Mouse (Mus musculus) myocyte (in vitro differentiated cells): ENCODE measurements around the gene Tent4a. TPM values are rescaled to one million over a fixed set of nuclear protein-coding genes. Genes with fewer than 3 reads are reported as not detected.

Experiments
- H3K27me3 ChIP-seq: one replicate; pipeline ENCODE4 v1.6.1; 2011; ENCODE audit not compliant: control insufficient read depth, insufficient read depth, insufficient read length
- H3K36me3 ChIP-seq: one replicate; pipeline ENCODE4 v1.6.1; 2011; ENCODE audit not compliant: control insufficient read depth, insufficient read depth
- H3K4me2 ChIP-seq: one replicate; pipeline ENCODE4 v1.6.1; 2011; ENCODE audit warnings: low read depth, control low read depth
- H3K4me3 ChIP-seq: one replicate; pipeline ENCODE4 v1.5.1; 2011; ENCODE audit warnings: mild to moderate bottlenecking, control low read depth, moderate library complexity
- H3K79me2 ChIP-seq: one replicate; pipeline ENCODE4 v1.6.1; 2011; ENCODE audit not compliant: control insufficient read depth, insufficient read depth
- H3ac ChIP-seq: one replicate; pipeline ENCODE4 v1.6.1; 2011; ENCODE audit not compliant: control insufficient read depth, insufficient read length
- CEBPB ChIP-seq: IDR thresholded peaks from 2 replicates; pipeline ENCODE4 v1.6.1; 2011; ENCODE audit warnings: mild to moderate bottlenecking, moderate library complexity; ENCODE audit not compliant: poor library complexity, insufficient read depth, severe bottlenecking
- E2F4 ChIP-seq: IDR thresholded peaks from one replicate; pipeline ENCODE4 v1.6.1; 2011; ENCODE audit warnings: mild to moderate bottlenecking, control low read depth, moderate library complexity; ENCODE audit not compliant: insufficient read depth
- MAX ChIP-seq: IDR thresholded peaks from one replicate; pipeline ENCODE4 v1.6.1; 2011; ENCODE audit warnings: low read depth, mild to moderate bottlenecking, control low read depth
- MYOD1 ChIP-seq, 3 experiments: IDR thresholded peaks; one replicate each; pipeline ENCODE4 v1.6.1; 2011; ENCODE audit warnings: control low read depth in 2 of 3, low read depth in 2 of 3, mild to moderate bottlenecking in 2 of 3, moderate library complexity in 1 of 3; ENCODE audit not compliant: insufficient read length in 2 of 3, control insufficient read depth in 1 of 3
- MYOG ChIP-seq, 3 experiments: IDR thresholded peaks; one replicate each; pipeline ENCODE4 v1.6.1; 2011; ENCODE audit warnings: control low read depth in 2 of 3, low read depth in 2 of 3, mild to moderate bottlenecking in 2 of 3; ENCODE audit not compliant: insufficient read length in 2 of 3, control insufficient read depth in 1 of 3, insufficient read depth in 1 of 3
- POLR2A ChIP-seq: IDR thresholded peaks from one replicate; pipeline ENCODE4 v1.6.1; 2011; ENCODE audit warnings: low read depth, mild to moderate bottlenecking, control low read depth, moderate library complexity; ENCODE audit not compliant: insufficient read length
- POLR2AphosphoS2 ChIP-seq: IDR thresholded peaks from one replicate; pipeline ENCODE4 v1.6.1; 2011; ENCODE audit warnings: low read depth, control low read depth; ENCODE audit not compliant: insufficient read length
- REST ChIP-seq: IDR thresholded peaks from one replicate; pipeline ENCODE4 v1.6.1; 2011; ENCODE audit warnings: mild to moderate bottlenecking, control low read depth, moderate library complexity; ENCODE audit not compliant: insufficient read depth, insufficient read length
- SRF ChIP-seq: IDR thresholded peaks from one replicate; pipeline ENCODE4 v1.6.1; 2011; ENCODE audit warnings: low read depth; ENCODE audit not compliant: control insufficient read depth, insufficient read length
- TCF12 ChIP-seq: IDR thresholded peaks from one replicate; pipeline ENCODE4 v1.6.1; 2011; ENCODE audit warnings: mild to moderate bottlenecking, control low read depth; ENCODE audit not compliant: poor library complexity, insufficient read depth, severe bottlenecking
- TCF3 ChIP-seq: IDR thresholded peaks from one replicate; pipeline ENCODE4 v1.6.1; 2011; ENCODE audit warnings: low read depth, control low read depth; ENCODE audit not compliant: insufficient read length
- USF1 ChIP-seq: IDR thresholded peaks from one replicate; pipeline ENCODE4 v1.6.1; 2011; ENCODE audit warnings: low read depth, mild to moderate bottlenecking, control low read depth, moderate library complexity
- polyA plus RNA-seq: library from polyadenylated mRNA; unstranded; fragments of >200 nt; fragmentation: generic; extraction: Trizol; gene quantifications from one replicate; pipeline ENCODE4 v1.2.1, GENCODE M21; 2012; ENCODE audit warnings: missing spikeins

Tent4a gene
- polyA plus RNA-seq, 1 experiment = 12.1 TPM

DNA sequence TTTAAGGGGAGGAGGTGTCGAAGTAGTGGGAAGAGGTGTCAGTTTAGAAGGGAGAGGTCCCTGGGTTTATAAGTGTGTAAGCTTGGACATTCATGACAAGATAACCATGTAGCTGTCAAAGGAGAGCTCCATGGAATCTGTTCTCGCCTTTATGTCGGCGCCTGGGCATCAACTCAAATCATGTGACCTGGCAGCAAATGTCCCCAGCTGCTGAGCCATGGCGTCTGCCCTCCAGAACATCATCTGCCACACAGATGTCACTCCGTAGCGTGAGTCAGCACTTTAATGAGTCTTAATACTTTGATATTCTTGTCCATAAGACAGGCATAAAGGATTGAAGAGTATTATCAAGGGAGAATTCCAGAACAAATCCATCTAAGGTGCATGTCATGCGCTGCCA lies 51.7 kb downstream of the Tent4a start:
- no peaks in the 10 kb centered on the region for H3K36me3 ChIP-seq
- H3ac ChIP-seq = no peak overlapping the region
- no peaks in the 10 kb centered on the region for H3K79me2 ChIP-seq
- H3K27me3 ChIP-seq = no peaks in the 10 kb centered on the region
- peak; percentile 37 for TF ChIP-seq USF1
- TF ChIP-seq REST = no peak
- peak; percentile 52 for TF ChIP-seq TCF3
- peak in 2 of 3 experiments; percentile 65 to 78 for TF ChIP-seq MYOD1 (IDR thresholded peaks at IDR 0.05; ENCODE audit: control insufficient read depth in 1 of 3, insufficient read length in 2 of 3, low read depth in 2 of 3)
- TF ChIP-seq TCF12 = peak; percentile 5
- peak in 2 of 3 experiments; percentile 67 to 81 for TF ChIP-seq MYOG (IDR thresholded peaks at IDR 0.05; ENCODE audit: control insufficient read depth in 1 of 3, insufficient read depth in 1 of 3, insufficient read length in 2 of 3, low read depth in 2 of 3)
- no peak overlapping the region for H3K4me3 ChIP-seq
- peak overlapping the region; percentile 64 for H3K4me2 ChIP-seq

DNA sequence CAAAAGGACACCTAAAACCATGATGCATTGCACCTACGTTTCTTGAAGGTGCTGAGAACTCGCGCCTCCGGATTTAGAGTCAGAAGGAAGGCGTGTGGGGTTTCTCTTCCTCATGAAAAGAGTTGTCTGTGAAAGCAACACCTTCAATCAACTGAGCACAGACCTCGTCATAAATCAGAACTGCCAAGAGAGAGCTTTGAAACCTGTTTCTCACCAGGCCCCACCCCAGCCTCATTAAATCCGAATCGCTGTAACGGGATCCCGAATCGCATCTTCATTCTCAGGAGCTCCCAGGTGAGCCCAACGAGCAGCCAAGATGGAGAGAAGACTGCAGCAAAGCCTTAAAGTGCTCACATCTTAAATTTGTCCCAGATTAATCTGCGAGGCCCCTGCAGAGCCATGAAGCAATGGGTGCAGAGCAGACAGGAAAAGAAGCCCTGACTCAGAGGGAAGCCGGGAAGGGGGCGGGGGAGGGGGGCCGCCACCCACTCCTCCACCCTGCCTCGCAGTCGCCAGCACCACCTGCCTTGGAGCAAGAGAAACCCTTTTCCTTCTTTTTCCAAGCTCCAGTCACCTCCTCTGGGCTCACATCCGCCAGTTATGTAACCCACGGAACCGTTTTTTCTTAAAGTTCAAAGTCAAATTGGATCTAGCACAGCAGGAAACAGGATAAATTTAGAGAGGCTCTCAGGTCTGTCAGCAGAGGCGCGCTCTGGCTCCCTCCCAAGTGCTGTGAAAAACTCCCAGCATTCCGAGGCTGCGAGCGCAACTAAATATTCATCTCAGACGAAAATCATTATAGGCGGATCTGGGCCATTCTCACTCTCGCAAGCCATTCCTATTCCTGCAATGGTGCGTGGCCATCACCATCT lies 52.5 kb downstream of the Tent4a start:
- no peak overlapping the region for H3K4me3 ChIP-seq
- no peak overlapping the region for H3ac ChIP-seq
- H3K79me2 ChIP-seq = no peaks in the 10 kb centered on the region
- no peak for TF ChIP-seq TCF12
- no peak for TF ChIP-seq E2F4
- no peaks in the 10 kb centered on the region for H3K36me3 ChIP-seq
- H3K4me2 ChIP-seq = peak overlapping the region; percentile 64
- H3K27me3 ChIP-seq = no peaks in the 10 kb centered on the region

DNA sequence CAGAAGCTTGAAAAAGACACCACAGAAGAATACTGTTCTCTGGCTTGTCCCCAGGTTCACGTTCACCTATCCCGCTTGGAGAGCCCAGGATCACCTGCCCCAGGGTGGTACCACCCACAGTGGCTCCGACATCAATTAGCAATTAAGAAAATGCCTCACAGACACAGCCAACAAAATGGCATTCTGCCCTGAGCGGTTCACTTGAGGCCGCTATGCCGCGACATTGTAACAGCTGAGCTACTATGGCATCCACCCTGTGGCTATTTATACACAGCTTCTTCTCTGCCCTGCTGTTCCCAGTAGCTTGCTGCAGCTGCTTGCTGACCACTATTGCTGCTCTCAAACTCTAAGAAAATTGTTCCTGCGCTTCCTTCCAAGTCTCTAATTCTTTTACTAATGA lies 53.4 kb downstream of the Tent4a start:
- TF ChIP-seq TCF3 = peak; percentile 61
- peak; percentile 42 for TF ChIP-seq TCF12
- TF ChIP-seq MAX = no peak
- no peak for TF ChIP-seq POLR2A
- peak; percentile 23 to 86 (median 72) for TF ChIP-seq MYOG (IDR thresholded peaks at IDR 0.05; ENCODE audit: control insufficient read depth in 1 of 3, insufficient read depth in 1 of 3, insufficient read length in 2 of 3, low read depth in 2 of 3)
- TF ChIP-seq MYOD1 (IDR thresholded peaks at IDR 0.05; ENCODE audit: control insufficient read depth in 1 of 3, insufficient read length in 2 of 3, low read depth in 2 of 3) = peak in 2 of 3 experiments; percentile 59 to 65
- TF ChIP-seq SRF = no peak
- H3K4me2 ChIP-seq = peak overlapping the region; percentile 64

DNA sequence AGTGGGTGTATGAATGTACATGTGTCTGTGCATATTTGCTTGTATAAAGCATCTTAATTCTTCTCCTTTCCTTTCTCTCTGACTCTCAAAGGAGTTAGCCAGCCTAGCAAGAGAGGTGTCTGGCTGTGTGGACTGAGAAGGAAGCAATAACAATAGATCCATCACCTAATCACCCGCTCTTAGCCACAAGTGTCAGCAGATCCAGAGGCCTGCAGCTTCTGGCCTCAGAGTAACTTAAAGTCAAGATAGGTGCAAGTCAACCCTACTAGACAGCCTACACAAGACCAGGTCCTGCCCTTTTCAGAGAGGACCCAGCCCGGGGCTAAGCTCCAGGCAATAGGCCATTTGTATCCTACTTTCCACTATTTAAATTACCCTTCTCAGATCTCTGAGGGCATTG lies 54.5 kb downstream of the Tent4a start:
- Histone ChIP-seq H3K4me2 (no peak overlapping the region), H3ac (no peak overlapping the region), H3K79me2 (no peaks in the 10 kb centered on the region), H3K36me3 (no peaks in the 10 kb centered on the region), H3K4me3 (no peak overlapping the region), H3K27me3 (no peaks in the 10 kb centered on the region)
- no peak for TF ChIP-seq POLR2AphosphoS2

More for the DNA sequence above, 53.4 kb downstream of the Tent4a start:
- Histone ChIP-seq H3K4me3 (no peak overlapping the region), H3K79me2 (no peaks in the 10 kb centered on the region), H3K27me3 (no peaks in the 10 kb centered on the region), H3K36me3 (no peaks in the 10 kb centered on the region), H3ac (no peak overlapping the region)

DNA sequence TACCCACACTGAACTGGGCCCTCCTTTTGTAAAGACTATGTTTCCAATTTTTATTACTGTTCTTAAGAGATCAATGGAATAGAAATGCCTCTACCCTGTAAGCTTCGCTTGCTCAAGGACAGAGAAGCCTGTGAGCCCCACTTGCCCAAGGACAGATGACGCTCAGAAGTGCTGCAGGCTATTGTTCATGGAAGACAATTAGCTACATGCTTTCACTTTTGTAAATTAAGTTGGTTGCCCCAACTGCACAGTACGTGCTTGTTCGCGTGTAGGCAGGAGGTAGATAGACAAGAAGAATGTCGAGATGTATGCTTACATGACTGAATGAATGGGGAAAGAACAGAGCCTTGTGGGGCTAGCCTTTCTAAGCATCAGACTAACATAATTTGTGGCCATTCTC lies 55.7 kb downstream of the Tent4a start:
- no peak overlapping the region for H3K4me3 ChIP-seq
- no peaks in the 10 kb centered on the region for H3K79me2 ChIP-seq
- H3K36me3 ChIP-seq = no peaks in the 10 kb centered on the region
- H3K4me2 ChIP-seq = no peak overlapping the region
- TF ChIP-seq MYOD1 (IDR thresholded peaks at IDR 0.05; ENCODE audit: control insufficient read depth in 1 of 3, insufficient read length in 2 of 3, low read depth in 2 of 3) (no peak), E2F4 (no peak), POLR2AphosphoS2 (no peak), CEBPB (no peak), TCF3 (no peak), MAX (no peak), TCF12 (no peak), USF1 (no peak)
- no peaks in the 10 kb centered on the region for H3K27me3 ChIP-seq
- no peak overlapping the region for H3ac ChIP-seq
